Mouse (Mus musculus) E14TG2a.4 (cell line): ENCODE measurements around the gene Prkca.

Source experiments
- CTCF ChIP-seq: conservative IDR thresholded peaks from 2 replicates; pipeline ENCODE4 v1.5.1; 2014; ENCODE audit warnings: low read length
- NANOG ChIP-seq: IDR thresholded peaks from 2 replicates; pipeline ENCODE4 v1.6.1; 2014; ENCODE audit warnings: borderline replicate concordance, low read length, mixed read lengths
- POU5F1 ChIP-seq: IDR thresholded peaks from 2 replicates; pipeline ENCODE4 v1.6.1; 2014; ENCODE audit warnings: low read length, borderline replicate concordance

- no peak for TF ChIP-seq CTCF
- no peak for TF ChIP-seq POU5F1
- TF ChIP-seq NANOG, result no peak
Measured at GRCm38 (mm10) chr11:108362965-108363364, 19.2 kb upstream of the Prkca start.
